Mouse (Mus musculus) urinary bladder, postnatal 10 days (tissue): ENCODE data around the gene Pex11b.
"Not testable (repeated sequence)": the region's sequence is repeated elsewhere in the genome, so short reads cannot be mapped to it uniquely, and the experiment has no call there.

ENCODE experiments used
- DNase-seq: peaks from one replicate; pipeline ENCODE4 v3.0.0; 2022; ENCODE audit warnings: low spot score

Gene Pex11b

GRCm38 (mm10) chr3:96634928-96635879 lies at the start of gene Pex11b, which contains the start of gene Gm42957:
Gene Pex11b (plus strand): TSS chr3:96635376.
Gene Gm42957 (plus strand): TSS chr3:96635474.
- DNase-seq, result peak; percentile 60

- DNase-seq, result no peak
These were observed 44.5 kb upstream of the Pex11b start for GRCm38 (mm10) chr3:96590657-96591056.

DNA sequence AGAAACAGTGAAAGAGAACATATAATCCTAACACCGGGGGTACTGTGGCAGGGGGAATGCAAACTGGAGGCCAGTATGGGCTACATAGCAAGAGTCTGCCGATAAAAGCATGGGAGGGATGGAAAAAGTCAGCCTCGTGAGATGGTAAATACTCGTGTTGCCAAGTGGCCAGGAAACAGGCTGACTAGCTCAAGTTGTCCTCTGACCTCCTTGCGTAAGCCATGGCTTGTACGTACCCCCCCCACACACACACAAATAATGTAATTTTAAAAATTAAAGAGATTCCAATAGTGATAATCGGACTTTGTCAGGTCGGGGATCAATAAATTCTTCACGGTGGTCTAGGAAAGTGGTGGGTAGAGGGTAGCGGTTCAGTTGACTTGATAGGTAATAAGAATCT lies 41.8 kb upstream of the Pex11b start:
- DNase-seq, result no peak

- DNase-seq, result peak; percentile 72
These were observed 41.2 kb upstream of the Pex11b start, which contains the start of gene Polr3gl for GRCm38 (mm10) chr3:96593790-96594560. Gene Polr3gl (minus strand): TSS chr3:96594181.

- DNase-seq, result no peak
These were observed 40.3 kb upstream of the Pex11b start for GRCm38 (mm10) chr3:96594851-96595250.

GRCm38 (mm10) chr3:96595661-96596060 lies 39.5 kb upstream of the Pex11b start:
- DNase-seq, result no peak

DNA sequence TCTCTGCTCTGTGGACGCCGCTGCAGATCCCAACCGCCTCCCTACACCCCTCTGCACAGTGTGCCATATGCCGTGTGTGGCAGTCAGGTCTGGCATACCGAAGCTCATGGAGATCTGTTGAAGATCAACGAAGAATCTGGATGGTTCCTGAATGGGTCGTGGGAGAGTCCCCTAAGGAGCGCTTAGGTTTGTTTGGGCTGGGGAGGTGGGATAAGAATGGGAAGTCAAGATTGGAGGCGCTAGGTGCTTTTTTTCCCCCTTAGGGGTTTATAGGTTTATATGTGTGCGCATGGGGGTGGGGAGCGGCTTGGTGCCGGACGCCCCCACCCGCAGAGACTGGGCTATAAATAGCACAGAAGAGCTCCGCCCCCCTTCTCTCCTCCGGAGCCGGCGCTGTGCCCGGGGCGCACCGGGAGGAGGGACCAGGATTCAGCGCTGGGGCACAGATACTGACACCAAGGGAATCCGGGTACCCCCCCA lies 38.9 kb upstream of the Pex11b start, which contains the start of gene Ankrd34a:
Gene Ankrd34a (plus strand): TSS at position 409 of the 480 bp plus-strand sequence.
- no peak for DNase-seq

- no peak for DNase-seq
These were observed 38.3 kb upstream of the Pex11b start for GRCm38 (mm10) chr3:96596855-96597254.

DNA sequence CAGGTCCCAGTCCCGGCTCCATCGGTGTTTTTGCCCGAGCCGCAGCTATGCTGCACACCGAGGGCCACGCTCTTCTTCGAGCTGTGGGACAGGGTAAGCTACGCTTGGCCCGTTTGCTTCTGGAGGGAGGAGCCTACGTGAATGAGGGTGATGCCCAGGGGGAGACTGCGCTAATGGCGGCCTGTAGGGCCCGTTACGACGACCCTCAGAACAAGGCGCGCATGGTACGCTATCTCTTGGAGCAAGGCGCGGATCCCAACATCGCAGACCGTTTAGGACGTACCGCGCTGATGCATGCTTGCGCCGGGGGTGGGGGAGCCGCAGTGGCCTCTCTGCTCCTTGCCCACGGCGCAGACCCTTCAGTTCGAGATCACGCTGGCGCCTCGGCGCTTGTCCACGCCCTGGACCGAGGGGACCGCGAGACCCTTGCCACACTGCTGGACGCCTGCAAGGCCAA lies 37.7 kb upstream of the Pex11b start:
- no peak for DNase-seq

GRCm38 (mm10) chr3:96598156-96599068 lies 36.8 kb upstream of the Pex11b start:
- DNase-seq, result no peak

DNA sequence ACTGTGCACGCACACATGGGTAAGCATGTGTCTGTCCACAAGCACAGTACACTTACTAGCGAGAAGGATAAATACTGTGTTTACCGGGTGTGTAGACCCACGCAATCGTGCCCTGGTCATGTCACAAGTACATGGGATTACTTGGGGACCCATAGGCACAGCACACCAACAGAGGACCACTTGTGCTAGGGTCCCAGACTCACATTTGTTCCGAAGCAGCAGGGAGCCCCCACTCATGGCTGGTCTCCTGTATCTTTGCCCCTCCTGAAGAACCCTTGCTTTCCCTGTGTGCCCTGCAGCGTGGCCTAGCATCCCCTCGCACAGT lies 36.1 kb upstream of the Pex11b start:
- DNase-seq, result no peak

DNA sequence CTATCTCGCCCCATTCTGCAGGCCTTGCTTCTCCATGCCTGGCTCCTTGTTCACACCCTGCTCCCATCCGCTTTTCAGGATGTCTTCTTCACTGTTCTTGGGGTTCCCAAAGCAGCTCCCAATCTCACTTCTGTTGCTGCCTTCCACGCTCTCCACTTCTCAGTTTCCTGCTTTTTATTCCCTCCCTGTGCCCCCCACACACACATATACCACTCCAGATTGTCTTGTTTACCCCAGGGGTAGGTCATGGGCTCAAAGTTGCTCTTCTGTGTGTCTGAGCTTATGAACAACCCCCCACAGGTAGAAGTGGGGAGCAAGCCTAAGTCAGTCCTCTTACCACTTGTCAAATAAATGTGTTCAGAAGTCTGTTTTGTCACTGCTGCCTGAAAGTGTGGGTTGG lies 35.8 kb upstream of the Pex11b start:
- DNase-seq, result no peak

- DNase-seq, result peak; percentile 67
These were observed 34.4 kb upstream of the Pex11b start, which contains the start of gene Lix1l for GRCm38 (mm10) chr3:96600639-96601250. Gene Lix1l (plus strand): TSS chr3:96601149.

DNA sequence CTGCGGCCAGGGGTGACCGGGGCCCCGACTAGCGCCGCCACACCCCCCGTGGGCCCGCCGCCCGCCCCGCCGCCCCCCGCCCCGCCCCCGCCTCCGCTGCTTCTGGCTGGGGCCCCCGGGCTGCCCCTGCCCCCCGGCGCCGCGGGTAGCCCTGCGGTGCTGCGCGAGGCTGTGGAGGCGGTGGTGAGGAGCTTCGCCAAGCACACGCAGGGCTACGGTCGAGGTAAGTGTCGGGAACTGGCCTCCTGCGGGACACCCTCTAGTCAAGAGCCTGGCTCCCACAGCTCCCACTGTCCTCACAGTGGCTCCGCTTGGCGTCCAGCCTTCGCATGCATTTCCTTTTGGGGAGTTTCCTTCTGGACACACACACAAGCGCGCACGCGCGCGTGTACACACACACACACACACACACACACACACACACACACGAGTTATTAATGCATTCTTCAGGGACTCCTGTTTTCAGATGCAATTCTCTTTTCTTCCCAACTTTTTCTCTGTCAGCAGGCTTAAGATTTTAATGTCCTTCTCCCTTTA lies 33.9 kb upstream of the Pex11b start:
- DNase-seq, result no peak

DNA sequence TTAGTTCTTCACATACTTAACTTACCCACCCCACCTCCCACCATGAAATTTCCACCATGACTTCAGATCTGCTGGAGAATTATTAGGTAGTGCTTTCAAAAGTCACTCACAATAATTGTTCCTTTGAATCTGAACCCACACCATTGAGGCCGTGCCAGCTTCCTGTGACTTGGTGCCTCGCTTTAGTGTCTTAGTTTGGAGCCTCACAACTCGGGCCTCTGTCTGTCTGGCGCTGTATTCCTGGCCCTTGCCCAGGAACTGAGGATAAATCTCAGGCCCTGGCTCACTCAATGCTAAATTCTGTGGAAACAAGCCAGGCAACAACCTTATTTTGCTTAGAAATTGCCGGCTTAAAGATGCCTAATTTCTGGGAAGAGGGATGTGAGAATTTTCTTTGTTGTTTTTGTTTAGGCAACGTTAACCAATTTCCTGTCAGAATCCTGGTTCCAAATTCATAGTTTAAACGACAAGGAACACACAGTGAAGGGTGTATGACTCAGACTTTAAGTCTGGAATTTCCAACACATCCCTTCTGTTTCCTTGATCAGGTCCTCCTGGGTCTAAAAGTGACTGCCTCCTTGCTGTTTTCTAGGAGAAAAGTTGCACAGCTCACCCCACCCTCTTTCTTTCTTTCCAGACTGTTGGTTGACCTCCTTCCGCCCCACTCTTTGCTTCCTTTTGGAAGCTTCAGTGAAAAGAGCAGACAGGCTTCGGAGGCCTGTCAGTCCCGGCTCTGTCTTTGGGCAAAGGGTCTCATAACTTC lies 33.1 kb upstream of the Pex11b start:
- DNase-seq, result no peak

DNA sequence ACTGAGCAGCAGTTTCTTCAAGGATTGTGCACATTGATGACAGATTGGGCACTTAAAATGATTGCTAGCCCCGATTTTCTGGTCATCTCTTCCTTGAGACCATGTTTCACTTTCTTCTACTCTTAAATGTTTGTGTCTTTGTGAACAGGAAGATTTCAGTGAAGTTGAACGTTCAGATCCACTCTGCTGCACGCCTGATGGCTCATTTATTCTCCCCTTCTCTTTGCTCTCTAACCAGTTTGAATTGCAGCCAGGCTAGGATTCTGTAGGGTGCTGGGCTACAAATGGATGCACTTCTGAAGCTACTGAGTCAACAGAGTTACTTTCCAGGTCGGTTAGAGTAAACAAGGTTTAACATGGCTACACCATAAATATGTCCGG lies 32.5 kb upstream of the Pex11b start:
- DNase-seq, result no peak

GRCm38 (mm10) chr3:96603311-96603710 lies 31.9 kb upstream of the Pex11b start:
- no peak for DNase-seq

DNA sequence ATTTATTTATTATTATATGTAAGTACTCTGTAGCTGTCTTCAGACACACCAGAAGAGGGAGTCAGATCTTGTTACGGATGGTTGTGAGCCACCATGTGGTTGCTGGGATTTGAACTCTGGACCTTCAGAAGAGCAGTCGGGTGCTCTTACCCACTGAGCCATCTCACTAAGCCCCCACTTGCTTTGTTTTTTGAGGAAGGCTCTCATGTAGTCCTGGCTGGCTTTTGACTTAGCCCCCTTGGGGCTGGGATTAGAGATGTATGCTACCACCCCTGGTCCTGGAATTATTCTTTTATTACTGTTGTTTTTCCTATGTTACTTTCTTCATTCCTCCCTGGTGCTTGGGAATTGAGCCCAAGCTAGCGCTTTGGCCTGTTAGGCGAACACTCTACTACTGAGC lies 29.2 kb upstream of the Pex11b start:
- not testable (repeated sequence) for DNase-seq

- no peak for DNase-seq
These were observed 28.6 kb upstream of the Pex11b start for GRCm38 (mm10) chr3:96606618-96607017.

- DNase-seq, result no peak
These were observed 17.2 kb upstream of the Pex11b start for GRCm38 (mm10) chr3:96617941-96618340.
